12 mouse cellular contexts compared by ENCODE assay signal in the genomic region with DNA sequence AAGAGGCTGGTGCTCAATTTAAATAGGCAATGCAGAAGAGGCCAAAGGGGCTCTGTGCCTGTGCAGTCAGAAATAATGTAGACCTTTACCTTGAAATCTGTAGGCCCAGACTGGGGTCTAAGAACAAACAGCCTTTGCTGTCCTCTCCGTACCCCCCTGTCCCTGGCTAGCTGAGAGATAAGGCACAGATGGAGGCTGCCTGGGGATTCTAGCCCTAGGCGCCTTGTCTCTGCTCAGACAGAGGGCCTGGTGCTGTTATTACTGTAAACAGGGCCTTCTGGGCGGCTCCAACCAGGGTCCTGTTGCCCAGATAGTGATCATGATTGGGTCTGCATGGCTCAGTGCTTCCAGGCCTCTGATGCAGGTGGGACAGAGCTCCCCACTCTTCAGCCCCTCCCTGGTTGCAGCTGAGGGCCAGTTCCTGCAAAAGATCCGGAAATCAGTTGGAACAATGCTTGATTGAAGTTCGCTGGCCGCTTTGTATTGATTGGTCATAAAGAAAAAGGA. TPM values are rescaled to one million over a fixed set of nuclear protein-coding genes. Genes with fewer than 3 reads are reported as not detected.
A peak's percentile ranks its signal among the peaks of the same experiment; 100 is the strongest.
DNase-seq lines count a peak whose midpoint lies in the region; ATAC-seq and TF ChIP-seq lines count a peak whose summit lies in the region.
"Had no signal": no experiment of that assay in that cellular context is flagged by ENCODE, and none has a peak within 500 bp of the region (broad histone marks: within the 10 kb centered on the region; RNA-seq: fewer than 3 reads in every experiment).

No protein-coding gene starts in this region.

- ATAC-seq in heart, postnatal 0 days (ENCODE audit: insufficient read depth, low read depth), result no peak
- no peak for ATAC-seq in midbrain, embryonic 11.5 days (ENCODE audit: low FRiP score)
- ATAC-seq in midbrain, embryonic 15.5 days (replicated peaks), result no peak
- ATAC-seq in stomach, postnatal 0 days (ENCODE audit: low FRiP score, low TSS enrichment), result no peak

- TF ChIP-seq CTCF in heart, postnatal 0 days (IDR thresholded peaks at IDR 0.05; ENCODE audit: low read depth), result no peak
- TF ChIP-seq CTCF in stomach, postnatal 0 days (IDR thresholded peaks at IDR 0.05; ENCODE audit: low read depth), result no peak

- no peaks in the 10 kb centered on the region for H3K9me3 ChIP-seq in heart, postnatal 0 days (replicated peaks; ENCODE audit: control insufficient read depth, low read length)
- H3K9me3 ChIP-seq in midbrain, embryonic 11.5 days (ENCODE audit: control insufficient read depth, low read length), result no peaks in the 10 kb centered on the region
- H3K9me3 ChIP-seq in midbrain, embryonic 15.5 days, result no peaks in the 10 kb centered on the region
- H3K9me3 ChIP-seq in stomach, postnatal 0 days (ENCODE audit: control insufficient read depth, low read length), result no peaks in the 10 kb centered on the region
- H3K9me3 ChIP-seq: forebrain, embryonic 10.5 days had no signal

- 70% methylated on average over 6 of the region's 6 CpGs for WGBS in heart, postnatal 0 days
- 27% methylated on average over 6 of the region's 6 CpGs for WGBS in midbrain, embryonic 11.5 days
- WGBS in midbrain, embryonic 15.5 days, result 43% methylated on average over 6 of the region's 6 CpGs
- 63% methylated on average over 6 of the region's 6 CpGs for WGBS in stomach, postnatal 0 days

- H3K4me3 ChIP-seq in heart, postnatal 0 days (ENCODE audit: low read depth, low read length), result no peak overlapping the region
- no peak overlapping the region for H3K4me3 ChIP-seq in midbrain, embryonic 11.5 days (ENCODE audit: low read depth, low read length)
- no peak overlapping the region for H3K4me3 ChIP-seq in midbrain, embryonic 15.5 days
- no peak overlapping the region for H3K4me3 ChIP-seq in stomach, postnatal 0 days (ENCODE audit: low read depth, low read length)
- H3K4me3 ChIP-seq: forebrain, embryonic 10.5 days had no signal

- no peaks in the 10 kb centered on the region for H3K36me3 ChIP-seq in heart, postnatal 0 days (replicated peaks; ENCODE audit: control insufficient read depth, insufficient read depth, low read length)
- no peaks in the 10 kb centered on the region for H3K36me3 ChIP-seq in midbrain, embryonic 11.5 days (ENCODE audit: control insufficient read depth, insufficient read depth, low read length)
- H3K36me3 ChIP-seq in midbrain, embryonic 15.5 days (replicated peaks), result no peaks in the 10 kb centered on the region
- no peaks in the 10 kb centered on the region for H3K36me3 ChIP-seq in stomach, postnatal 0 days (ENCODE audit: control insufficient read depth, insufficient read depth, low read length)
- H3K36me3 ChIP-seq: forebrain, embryonic 10.5 days had no signal

- peak overlapping the region; percentile 16; the same call in 1 of the 2 replicates for H3K9ac ChIP-seq in heart, postnatal 0 days (replicated peaks; ENCODE audit: low read depth, low read length)
- H3K9ac ChIP-seq in midbrain, embryonic 11.5 days (ENCODE audit: low read length), result peak overlapping the region; percentile 24; the same call in 1 of the 2 replicates
- no peak overlapping the region for H3K9ac ChIP-seq in midbrain, embryonic 15.5 days
- H3K9ac ChIP-seq in stomach, postnatal 0 days (ENCODE audit: low read length), result 0 out of 2 replicates have a peak overlapping the region, but pooled peaks have one; percentile 27

- H3K4me1 ChIP-seq in heart, postnatal 0 days (ENCODE audit: control insufficient read depth, insufficient read depth), result peaks cover 21% of the 10 kb centered on the region
- peaks cover 31% of the 10 kb centered on the region for H3K4me1 ChIP-seq in midbrain, embryonic 11.5 days (ENCODE audit: control insufficient read depth, insufficient read depth, low read length)
- peaks cover 27% of the 10 kb centered on the region for H3K4me1 ChIP-seq in midbrain, embryonic 15.5 days
- no peaks in the 10 kb centered on the region for H3K4me1 ChIP-seq in stomach, postnatal 0 days (replicated peaks; ENCODE audit: control insufficient read depth, insufficient read depth)

- H3K27me3 ChIP-seq in heart, postnatal 0 days (ENCODE audit: control insufficient read depth, insufficient read depth, low read length), result no peaks in the 10 kb centered on the region
- H3K27me3 ChIP-seq in midbrain, embryonic 11.5 days (ENCODE audit: control insufficient read depth, insufficient read depth, low read length), result no peaks in the 10 kb centered on the region
- no peaks in the 10 kb centered on the region for H3K27me3 ChIP-seq in midbrain, embryonic 15.5 days (replicated peaks)
- H3K27me3 ChIP-seq in stomach, postnatal 0 days (ENCODE audit: control insufficient read depth, insufficient read depth, low read length), result no peaks in the 10 kb centered on the region

- DNase-seq in adrenal gland, postnatal 10 days, result peak; percentile 15
- DNase-seq in adrenal gland, postnatal 36 days, result no peak
- no peak for DNase-seq in heart, postnatal 0 days (ENCODE audit: low spot score)
- DNase-seq in heart, adult 18-20 months, result no peak
- no peak for DNase-seq in midbrain, embryonic 11.5 days (ENCODE audit: low spot score, missing footprints)
- DNase-seq in stomach, postnatal 0 days (ENCODE audit: low spot score), result no peak
- DNase-seq in lung, postnatal 10 days, result no peak
- DNase-seq: gastrocnemius, postnatal 14 days; retina, postnatal 1 day; spleen, adult 18-20 months had no signal

- H3K4me2 ChIP-seq in heart, postnatal 0 days (ENCODE audit: low read depth, low read length), result no peak overlapping the region
- H3K4me2 ChIP-seq in midbrain, embryonic 11.5 days, result no peak overlapping the region
- H3K4me2 ChIP-seq in midbrain, embryonic 15.5 days, result no peak overlapping the region
- H3K4me2 ChIP-seq in stomach, postnatal 0 days (replicated peaks; ENCODE audit: low read depth), result no peak overlapping the region

- no peak for TF ChIP-seq EP300 in heart, postnatal 0 days (IDR thresholded peaks at IDR 0.05; ENCODE audit: low read depth)
- TF ChIP-seq EP300 in stomach, postnatal 0 days (optimal IDR thresholded peaks at IDR 0.05), result no peak

- H3K27ac ChIP-seq in heart, postnatal 0 days (ENCODE audit: low read depth), result no peak overlapping the region
- no peak overlapping the region for H3K27ac ChIP-seq in midbrain, embryonic 11.5 days (ENCODE audit: low read depth, low read length)
- H3K27ac ChIP-seq in midbrain, embryonic 15.5 days, result no peak overlapping the region
- H3K27ac ChIP-seq in stomach, postnatal 0 days (replicated peaks), result no peak overlapping the region
- H3K27ac ChIP-seq: forebrain, embryonic 10.5 days had no signal

RNA-seq across cellular contexts. Expression of a gene that starts 18.2 kb away (rescaled TPM):
- 10 to 100 TPM; 80.4 to 85.2 TPM for total RNA-seq in adrenal gland, postnatal 10 days (2021)
- total RNA-seq in adrenal gland, postnatal 36 days (2021), result 10 to 100 TPM; 73.1 to 94.5 TPM
- total RNA-seq in heart, postnatal 0 days (2014; rRNA removed; ENCODE audit: low replicate concordance), result 42.2 and 84.6 TPM in 2 replicates
- 47.2 and 47.7 TPM in 2 replicates for polyA plus RNA-seq in heart, postnatal 0 days (2015; fragmentation: Nextera tagmentation; extraction: Ambion mirVana)
- 10 to 100 TPM; 76.3 to 88.0 TPM for total RNA-seq in heart, adult 18-20 months (2021)
- polyA plus RNA-seq in midbrain, embryonic 11.5 days (2014; fragmentation: Nextera tagmentation; extraction: Ambion mirVana), result 33.6 and 38.8 TPM in 2 replicates
- 40.6 and 50.1 TPM in 2 replicates for polyA plus RNA-seq in midbrain, embryonic 15.5 days (2015; fragmentation: Nextera tagmentation; extraction: Ambion mirVana)
- polyA plus RNA-seq in stomach, postnatal 0 days (2015; fragmentation: Nextera tagmentation; extraction: Ambion mirVana), result 38.6 and 40.2 TPM in 2 replicates
